Mouse (Mus musculus) retina, postnatal 1 day (tissue): ENCODE data around the gene Wdr62.
"Not testable (repeated sequence)": the region's sequence is repeated elsewhere in the genome, so short reads cannot be mapped to it uniquely, and the experiment has no call there.

Experiments used
- DNase-seq: peaks from one replicate; pipeline ENCODE4 v3.0.0-alpha.2; 2012

The Wdr62 gene

DNA sequence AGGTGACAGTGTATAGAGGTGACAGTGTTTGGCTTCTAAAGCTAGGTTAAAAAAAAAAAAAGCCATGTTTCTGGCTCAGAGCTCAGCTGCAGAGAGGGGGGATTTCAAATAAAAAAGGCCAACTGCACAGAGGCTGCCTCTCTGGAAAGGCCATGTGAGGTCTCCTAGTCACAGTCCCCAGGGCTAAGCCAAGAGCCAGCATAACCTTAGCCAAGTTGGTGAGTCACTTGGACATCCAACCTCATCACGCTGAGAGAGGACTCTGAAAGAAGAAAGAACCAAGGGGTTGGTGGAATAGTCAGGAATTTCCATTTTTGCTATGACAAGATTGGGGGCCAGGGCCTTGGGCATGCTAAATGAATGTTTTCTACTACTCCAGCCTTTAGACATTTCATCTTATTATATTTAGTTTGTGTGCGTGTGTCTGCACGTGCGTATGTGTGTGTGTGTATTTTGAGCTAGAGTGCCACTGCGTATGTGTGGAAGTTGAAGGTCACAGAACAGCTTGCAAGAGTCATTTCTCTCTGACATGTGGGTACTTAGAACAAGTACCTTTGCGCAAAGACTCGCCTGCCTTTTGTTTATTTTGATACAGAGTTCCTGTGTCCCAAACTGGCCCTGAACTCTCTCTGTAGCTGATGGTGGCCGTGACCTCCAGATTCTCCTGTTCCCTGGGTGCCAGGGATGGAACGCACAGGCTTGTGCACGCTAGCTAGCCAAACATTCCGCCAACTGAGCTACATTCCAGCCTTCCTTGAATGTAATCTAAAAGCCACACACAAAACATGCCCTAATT is 77.1 kb downstream of the Wdr62 start:
- DNase-seq = no peak

DNA sequence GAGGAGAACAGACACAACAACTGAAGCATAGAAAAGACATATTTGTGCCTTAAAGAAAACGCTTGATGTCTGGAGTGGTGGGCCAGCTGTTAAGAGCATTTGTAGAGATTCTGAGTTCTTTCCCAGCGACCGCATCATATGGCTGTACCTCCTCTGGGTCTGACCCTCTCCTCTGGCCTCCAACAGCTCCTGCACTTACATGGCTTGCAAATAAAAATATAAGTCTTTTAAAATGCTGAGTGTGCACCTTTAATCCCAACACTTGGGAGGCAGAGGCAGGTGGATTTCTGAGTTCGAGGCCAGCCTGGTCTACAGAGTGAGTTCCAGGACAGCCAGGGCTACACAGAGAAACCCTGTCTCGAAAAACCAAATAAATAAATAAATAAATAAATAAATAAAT is 79.6 kb downstream of the Wdr62 start:
- DNase-seq = not testable (repeated sequence)

DNA sequence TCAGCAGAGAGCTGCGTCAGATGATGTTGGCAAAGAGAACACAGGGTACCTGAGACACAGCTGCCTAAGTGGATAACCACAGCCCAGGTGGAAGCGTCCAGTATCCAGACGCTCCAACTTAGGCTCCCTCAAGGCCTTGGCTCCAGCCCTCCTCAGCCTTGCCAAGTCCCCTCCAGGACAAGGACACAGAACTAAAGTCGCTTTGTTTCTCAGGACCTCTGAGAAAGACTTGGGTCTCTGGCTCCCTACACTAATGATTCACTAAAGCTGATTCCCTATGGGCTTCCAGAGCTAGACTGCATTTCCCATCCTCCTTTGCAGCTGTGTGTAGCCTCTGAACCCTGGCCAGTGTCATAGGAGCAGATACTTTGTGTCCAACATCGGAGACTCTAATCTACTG is 80.0 kb downstream of the Wdr62 start:
- no peak for DNase-seq

DNA sequence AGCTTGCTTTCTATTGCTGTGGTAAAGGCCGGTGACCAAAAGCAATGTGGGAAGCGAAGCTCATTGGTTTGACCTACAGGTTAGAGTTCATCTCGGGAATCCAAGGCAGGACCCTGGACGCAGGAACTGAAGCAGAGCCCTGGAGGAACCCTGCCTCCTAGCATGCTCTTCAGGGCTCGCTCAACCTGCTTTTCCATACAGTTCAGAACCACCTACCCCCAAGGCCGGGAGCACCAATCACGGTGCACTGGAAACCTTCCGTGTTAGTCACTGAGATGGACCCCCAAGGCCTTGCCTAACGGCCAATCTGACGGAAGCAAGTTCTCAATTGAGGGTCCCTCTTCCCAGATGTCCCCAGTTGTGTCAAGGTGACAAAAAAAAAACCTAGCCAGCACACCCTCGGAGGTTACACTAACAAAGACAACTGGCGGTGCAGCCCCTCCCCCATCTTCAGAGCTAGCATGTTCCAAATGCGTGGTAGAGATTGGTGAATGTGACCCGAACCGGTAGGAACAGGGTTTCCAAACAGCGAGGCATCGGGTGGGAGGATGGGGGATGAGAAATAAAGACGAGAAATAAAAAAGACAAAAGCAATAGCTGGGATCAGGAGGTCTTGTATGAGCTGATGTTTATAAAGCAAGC is 80.6 kb downstream of the Wdr62 start:
- DNase-seq = no peak

DNA sequence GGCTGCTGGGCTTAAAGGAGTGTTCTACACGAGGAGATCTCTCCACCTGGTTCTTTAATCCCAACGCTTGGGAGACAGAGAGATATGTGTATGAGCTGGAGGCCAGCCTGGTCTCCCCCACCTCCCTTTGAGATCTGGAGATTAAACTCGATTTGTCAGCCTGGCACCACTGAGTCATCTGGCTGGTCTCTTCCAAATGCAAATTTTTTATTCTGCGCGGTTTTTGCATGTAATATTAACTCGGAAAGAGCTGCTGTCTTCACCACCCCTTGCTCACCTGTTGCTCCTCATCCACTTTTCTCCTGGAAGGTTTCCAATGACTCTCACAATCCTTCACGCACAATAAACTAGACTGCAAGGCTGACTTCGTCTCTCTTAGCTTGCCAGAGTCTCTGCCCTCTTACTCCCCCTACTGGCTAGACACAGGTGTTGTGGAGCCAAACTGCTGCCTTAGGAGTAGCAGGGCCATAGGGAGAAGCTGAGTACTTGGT is 81.7 kb downstream of the Wdr62 start, which contains the start of gene Capns1:
Capns1 (minus strand) TSS at position 331 of the 491 bp plus-strand sequence.
- peak; percentile 91 for DNase-seq

DNA sequence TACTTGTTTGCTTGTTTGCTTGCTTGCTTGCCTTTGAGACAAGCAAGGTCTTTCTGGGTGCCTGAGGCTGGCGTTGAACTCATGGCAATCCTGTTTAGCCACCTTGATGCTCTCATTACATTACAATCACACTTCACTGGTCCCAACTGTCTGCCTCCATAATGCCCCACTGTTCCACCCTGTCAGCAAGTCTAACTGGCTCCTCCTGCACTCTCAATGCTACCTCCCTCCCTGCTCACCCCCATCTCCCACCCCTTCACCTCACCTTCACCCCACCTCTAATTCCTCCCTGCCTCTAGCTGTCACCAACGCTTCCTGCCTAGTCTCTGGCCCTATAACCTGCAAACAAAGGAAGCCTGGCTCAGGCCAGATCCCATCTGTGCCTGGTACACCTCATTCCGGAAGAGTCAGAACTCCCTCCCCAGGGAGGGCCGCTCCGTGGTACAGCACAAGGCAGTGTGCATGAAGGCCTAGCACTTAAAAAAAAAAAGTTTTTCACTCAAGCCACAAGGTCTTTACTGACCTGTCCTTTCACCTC is 82.6 kb downstream of the Wdr62 start:
- DNase-seq = no peak

DNA sequence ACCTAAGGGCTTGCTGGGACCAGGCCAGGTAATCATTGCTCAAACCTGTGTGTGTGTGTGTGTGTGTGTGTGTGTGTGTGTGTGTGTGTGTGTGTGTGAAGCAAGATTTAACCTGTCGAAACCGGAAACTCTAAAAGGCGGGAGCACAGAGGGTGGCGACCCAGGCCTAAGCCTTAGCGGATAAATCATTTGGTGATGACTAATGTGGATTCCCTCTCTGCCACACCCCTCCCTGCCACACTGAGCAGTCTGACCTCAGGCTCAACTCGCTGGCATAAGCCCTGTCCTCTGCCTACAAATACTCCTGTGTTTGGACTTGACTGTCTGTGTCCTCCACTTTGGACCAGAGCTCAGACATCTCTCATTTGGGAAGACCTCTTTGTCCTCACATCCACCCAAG is 84.0 kb downstream of the Wdr62 start:
- no peak for DNase-seq

DNA sequence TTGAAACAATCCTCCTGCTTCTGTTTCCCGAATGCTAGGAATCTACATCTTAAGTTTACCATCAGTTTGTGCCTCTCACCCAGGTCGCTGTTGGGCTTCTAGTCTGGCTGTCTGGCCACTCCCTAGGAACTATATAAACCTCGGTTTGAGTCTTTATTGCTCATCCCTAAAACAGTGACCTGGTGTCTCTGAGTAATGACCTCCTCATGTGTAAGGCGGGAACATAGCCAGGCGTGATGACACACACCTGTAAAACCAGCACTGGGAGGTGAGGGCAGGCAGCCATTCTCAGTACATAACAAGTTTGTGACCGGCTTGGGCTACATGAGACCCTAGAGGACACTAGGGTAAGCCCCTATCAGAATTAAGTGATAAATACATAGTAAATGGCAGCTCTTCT is 84.8 kb downstream of the Wdr62 start:
- DNase-seq = no peak

DNA sequence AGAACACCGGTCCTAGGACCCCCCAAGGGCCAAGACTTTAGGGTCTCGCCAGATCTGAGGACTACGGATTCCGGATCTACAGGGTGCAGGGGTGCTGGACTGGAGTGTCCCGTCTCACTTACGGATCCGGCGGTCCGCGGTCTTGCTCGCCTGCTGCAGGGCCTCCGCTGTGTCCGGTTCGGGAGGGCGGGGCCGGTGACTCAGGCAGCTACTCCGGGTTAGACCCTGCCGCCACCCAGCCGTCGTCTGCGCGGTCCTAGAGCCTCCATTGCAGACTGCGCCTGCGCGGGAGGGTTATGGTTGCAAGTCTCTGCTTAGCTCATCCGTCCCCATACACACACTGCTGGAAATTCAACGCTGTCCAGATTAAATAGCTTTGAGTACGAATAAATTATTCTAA is 85.3 kb downstream of the Wdr62 start:
- peak; percentile 96 for DNase-seq

DNA sequence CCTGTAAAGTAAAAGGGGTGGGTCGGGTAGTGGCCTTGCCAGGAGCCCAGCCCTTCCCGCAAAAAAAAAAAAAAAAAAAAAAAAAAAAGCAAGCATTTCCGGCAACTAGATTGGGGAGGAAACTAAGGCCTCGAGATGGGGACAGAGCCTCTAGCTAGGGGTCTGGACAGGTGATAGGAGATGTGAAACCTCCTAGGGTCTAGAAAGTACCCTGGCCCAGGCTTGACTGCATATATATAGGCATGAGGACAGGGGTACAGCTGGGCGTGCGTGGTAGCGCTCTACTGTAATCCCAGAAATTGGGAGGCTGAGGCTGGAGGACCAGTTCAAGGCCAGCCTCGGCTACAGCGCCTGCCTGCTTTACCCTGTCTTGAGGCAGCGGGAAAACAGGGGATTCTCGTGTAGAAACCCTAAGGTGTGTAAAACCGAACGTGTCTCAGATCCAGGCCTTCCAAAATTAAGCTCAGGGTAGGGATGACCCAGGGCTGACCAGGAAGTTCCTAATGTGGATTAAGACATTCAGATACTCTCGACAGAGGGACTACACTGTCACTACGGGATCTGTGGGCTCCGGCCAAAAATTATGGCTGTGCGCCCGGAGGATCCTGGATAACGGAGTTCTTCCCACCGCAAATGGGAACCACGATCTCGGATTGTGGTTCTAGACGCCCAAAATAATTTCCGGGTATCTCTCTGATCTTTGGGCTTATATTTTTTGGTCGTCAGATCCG is 86.0 kb downstream of the Wdr62 start:
- no peak for DNase-seq

DNA sequence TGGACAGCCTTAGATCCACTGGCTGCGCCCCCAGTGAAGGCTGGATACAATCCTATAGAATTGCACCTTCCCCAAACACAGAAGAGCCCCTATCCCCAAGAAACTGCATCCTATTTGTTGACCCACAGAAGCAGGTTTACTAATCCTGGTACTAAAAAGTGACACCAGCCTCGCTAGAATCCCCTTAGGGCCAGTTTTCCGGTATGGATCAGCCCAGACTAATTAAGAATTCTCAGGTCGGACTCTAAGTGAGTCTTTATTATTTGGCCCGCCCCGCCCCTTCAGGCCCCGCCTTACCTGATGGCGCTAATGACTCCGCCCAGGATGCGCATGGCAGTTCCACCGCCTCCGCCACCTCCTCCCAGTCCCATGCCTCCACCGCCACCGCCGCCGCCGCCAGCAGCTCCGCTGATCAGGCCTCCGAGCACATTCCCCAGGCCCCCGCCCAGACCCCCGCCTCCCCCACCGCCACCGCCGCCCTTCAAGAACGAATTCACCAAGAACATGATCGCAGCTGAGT is 86.6 kb downstream of the Wdr62 start:
- DNase-seq = peak; percentile 78

DNA sequence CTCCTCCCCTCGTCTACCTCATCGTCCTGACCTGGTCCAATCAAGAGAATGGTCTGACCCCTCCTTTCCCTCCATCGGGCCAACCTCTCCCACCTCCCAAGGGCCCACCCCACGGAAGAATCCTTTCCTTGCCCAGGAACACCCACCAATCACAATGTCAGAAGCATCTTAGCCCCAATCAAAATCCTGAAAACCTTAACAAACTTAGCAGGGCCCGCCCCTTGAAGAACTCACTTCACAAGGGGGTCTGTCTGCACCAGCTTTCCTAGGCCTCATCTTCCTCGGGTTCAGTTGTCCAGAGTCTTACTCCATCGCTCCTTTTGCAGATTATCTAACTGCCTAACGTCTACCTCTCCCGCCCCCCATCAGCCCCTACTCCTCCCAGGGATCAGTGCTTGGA is 87.2 kb downstream of the Wdr62 start:
- DNase-seq = no peak

DNA sequence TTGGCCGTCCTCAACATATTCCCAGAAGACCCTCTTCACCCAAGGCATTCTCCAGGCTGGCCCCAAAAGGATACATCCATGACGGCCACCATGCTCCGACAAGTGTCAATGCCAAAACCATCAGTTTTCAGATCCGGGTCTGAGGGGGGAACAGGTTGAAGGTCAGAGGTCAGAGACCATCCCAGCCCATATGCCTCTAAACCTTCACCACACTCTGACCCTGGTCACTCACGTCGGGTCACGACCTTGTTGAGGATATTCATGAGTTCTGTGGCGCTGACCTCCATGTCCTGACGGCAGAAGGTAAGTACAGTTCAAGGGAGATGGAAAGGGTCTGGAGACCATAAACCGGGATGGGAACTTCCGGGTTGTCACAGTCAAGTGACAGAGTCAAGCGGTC is 88.1 kb downstream of the Wdr62 start:
- no peak for DNase-seq
